Mouse (Mus musculus): ENCODE results near the gene Ess2. TPM values are rescaled to one million over a fixed set of nuclear protein-coding genes. Genes with fewer than 3 reads are reported as not detected.

Ess2 gene
- 26.6 and 29.1 TPM in 2 replicates for polyA plus RNA-seq (2012; rRNA removed; ENCODE audit: low replicate concordance)

DNA sequence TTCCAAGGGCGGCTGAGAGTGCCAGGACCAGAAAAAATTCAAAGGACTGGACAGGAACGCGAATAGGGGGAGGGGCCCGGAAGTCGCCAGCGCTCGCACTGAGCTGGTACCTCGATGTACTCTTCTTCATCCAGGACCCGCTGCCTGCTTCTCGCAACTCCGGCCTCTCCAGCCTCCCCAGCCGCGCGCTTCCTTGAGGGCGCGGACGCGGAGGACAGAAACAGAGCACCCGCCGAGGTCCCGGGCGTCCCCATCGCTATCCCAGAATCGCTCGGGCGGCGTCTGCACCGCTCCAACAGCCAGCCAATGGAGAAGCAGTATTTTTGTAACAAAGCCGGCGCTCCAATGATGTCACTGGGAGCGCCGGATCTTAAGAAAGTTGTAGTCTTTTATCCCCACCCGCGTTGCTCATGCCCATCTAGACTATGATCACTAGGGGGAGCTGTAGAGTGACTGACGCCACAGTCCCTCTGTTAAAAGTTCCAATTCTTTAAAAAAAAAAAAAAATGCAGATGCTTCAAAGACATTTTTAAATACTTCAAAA lies at the start of gene Ess2:
Ess2 (minus strand) TSS at position 297 of the 544 bp plus-strand sequence.

DNA sequence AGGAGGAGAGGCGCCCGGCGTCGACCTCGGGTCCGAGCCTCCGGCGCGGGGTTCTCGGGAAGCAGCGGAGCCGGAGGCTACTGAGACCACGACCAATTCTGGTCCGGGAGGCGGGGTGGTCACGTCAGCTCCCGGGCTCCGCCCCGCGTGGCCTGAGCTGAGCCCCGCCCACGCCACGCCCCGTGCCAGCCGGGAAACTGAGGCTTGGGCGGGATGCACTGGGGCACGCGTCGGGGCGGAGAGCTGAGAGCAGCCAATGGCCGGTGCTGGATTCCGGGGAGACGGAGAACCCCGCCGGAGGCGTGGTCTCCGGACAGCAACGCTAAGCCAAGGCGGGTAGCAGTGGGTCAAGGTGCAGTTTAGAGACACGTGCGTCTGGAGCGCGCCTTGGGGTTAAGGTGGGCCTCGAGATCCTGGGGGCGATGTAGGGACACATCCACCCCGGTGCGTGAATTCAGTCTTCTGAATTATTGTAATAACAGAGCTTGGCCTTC lies 17.0 kb upstream of the Ess2 start, which contains the start of gene Slc25a1:
Slc25a1 (minus strand) TSS at position 133 of the 494 bp plus-strand sequence.

DNA sequence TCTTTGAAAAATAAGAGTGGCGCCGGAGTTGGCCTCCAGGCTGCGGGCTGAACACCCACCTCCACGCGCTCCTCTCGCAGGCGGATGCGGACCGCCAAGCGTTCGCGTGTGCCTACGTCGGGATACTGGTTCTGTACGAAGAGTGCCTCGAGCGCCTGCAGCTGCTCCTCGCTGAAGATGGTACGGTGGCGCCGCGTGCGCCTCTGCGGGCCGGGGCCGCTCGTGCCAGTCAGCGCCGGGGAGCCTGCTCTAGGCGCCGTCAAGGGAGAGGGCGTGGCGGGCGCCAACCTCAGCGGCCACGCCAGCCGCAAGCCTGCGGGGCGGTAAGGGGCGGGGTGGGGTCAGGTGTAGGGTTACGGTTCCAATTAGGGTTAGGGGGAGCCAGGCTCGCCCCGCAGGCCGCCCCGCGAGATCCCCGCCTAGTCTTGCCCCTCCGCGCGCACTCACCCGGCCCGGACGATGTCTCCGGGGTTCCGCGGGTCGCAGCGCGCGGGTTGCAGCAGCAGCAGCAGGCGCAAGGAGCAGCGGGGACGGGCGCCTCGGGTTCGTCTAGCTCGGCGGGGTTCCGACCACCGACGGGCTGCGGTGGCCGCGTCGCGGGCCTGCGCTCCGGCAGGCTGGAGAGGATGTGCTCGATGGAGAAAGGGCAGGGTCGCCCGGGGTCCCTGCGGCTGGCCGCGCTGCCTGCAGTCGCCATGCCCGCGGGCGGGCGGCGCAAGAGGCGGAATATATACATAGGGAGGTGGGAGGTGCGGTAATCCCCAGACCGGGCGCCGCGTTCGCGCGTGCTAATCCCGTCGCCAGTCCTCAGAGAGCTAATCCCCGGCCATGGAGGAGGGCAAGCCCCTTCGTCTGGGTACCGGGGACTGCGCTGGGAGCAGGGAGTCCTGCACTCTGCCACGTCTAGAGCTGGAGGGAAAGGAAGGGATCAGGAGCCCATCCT lies 3.4 kb upstream of the Ess2 start, which contains the start of gene Gsc2:
Gsc2 (minus strand) TSS at position 753 of the 943 bp plus-strand sequence.

DNA sequence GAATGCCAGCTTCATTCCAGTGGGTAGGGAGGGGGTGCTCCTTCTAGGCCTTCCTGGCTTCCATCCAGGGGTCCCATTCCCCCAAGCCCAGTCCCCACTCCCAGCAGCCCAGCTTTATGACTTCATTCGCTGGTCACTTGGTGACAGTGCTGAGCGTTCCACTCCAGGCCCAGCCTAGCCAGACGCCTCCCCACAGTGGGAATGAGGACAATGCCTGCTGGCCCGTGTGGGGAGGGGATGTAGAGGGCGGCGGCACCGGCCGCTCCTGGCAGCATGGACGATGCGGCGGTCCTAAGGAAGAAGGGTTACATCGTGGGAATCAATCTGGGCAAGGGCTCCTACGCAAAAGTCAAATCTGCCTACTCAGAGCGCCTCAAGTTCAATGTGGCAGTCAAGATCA lies 12.7 kb downstream of the Ess2 start, which contains the start of the genes Dgcr2 and Tssk2:
Dgcr2 (minus strand) TSS at position 101 of the 400 bp plus-strand sequence.
Tssk2 (plus strand) TSS at position 176 of the 400 bp plus-strand sequence.

DNA sequence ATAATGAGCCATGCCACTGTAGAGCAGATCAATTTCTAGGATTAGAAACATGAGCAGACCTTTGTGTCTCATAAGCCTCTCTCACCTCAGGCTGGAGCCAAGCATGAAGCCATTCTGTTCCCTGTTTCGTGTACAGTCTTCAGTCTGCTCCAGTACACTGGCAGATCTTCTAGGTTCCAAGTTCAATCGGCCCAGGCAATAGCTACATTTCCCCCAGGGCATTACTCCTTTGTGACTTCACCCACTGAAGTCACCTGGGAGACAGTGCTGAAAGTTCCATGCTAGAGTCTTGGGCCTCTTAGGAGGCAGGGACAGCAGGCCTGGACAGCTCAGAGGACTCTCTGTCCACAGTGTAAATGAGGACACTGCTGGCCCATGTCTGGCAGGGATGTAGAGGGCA lies 17.2 kb downstream of the Ess2 start, which contains the start of gene Tssk1:
Tssk1 (plus strand) TSS at position 301 of the 400 bp plus-strand sequence.

DNA sequence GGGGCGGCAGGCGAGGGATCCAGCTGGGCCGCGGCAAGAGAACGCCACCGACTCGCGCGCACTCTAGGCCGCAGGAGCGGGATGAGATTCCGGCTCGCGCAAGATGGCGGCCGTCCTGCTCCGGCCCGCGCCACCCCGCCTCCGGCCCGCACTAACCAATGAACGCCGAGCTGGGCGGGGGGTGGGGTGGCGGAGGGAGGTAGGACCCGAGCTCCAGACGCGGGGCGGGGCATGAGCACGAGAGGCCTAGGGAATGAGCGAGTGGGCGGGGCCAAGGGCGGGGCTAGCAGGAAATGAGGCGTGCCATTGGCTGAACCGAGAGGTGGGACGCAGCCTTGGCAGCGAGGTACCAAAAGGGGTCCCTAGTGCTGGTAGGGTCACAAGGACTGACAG lies 19.6 kb downstream of the Ess2 start, which contains the start of gene Gm20518:
Gm20518 (minus strand) TSS at position 105 of the 393 bp plus-strand sequence.

Other genes starting within 250 kb of the Ess2 start
- gene Med15, start 178.5 kb downstream of the Ess2 start, polyA plus RNA-seq (2012; rRNA removed; ENCODE audit: low replicate concordance) = 78.1 and 93.2 TPM in 2 replicates
- gene Klhl22, start 151.7 kb downstream of the Ess2 start, polyA plus RNA-seq (2012; rRNA removed; ENCODE audit: low replicate concordance) = 91.2 and 128 TPM in 2 replicates
- gene Scarf2, start 114.1 kb downstream of the Ess2 start, polyA plus RNA-seq (2012; rRNA removed; ENCODE audit: low replicate concordance) = 26.1 and 146 TPM in 2 replicates
- 0.06 TPM in 1 of 2 replicates, not detected in the other for gene B830017H08Rik, start 78.2 kb downstream of the Ess2 start, polyA plus RNA-seq (2012; rRNA removed; ENCODE audit: low replicate concordance)
- gene Car15, start 73.0 kb downstream of the Ess2 start, polyA plus RNA-seq (2012; rRNA removed; ENCODE audit: low replicate concordance) = 4.0 and 5.8 TPM in 2 replicates
- gene Gm20518, start 19.7 kb downstream of the Ess2 start, polyA plus RNA-seq (2012; rRNA removed; ENCODE audit: low replicate concordance) = 0.66 and 1.6 TPM in 2 replicates
- gene Tssk1, start 17.1 kb downstream of the Ess2 start, polyA plus RNA-seq (2012; rRNA removed; ENCODE audit: low replicate concordance) = 0.14 and 0.16 TPM in 2 replicates
- 101 and 165 TPM in 2 replicates for gene Dgcr2, start 12.8 kb downstream of the Ess2 start, polyA plus RNA-seq (2012; rRNA removed; ENCODE audit: low replicate concordance)
- not detected in 2 replicates for gene Tssk2, start 12.7 kb downstream of the Ess2 start, polyA plus RNA-seq (2012; rRNA removed; ENCODE audit: low replicate concordance)
- gene Gsc2, start 3.7 kb upstream of the Ess2 start, polyA plus RNA-seq (2012; rRNA removed; ENCODE audit: low replicate concordance) = not detected in 2 replicates
- gene Slc25a1, start 16.9 kb upstream of the Ess2 start, polyA plus RNA-seq (2012; rRNA removed; ENCODE audit: low replicate concordance) = 860 and 1,002 TPM in 2 replicates
- not detected in 2 replicates for gene Vpreb2, start 69.1 kb upstream of the Ess2 start, polyA plus RNA-seq (2012; rRNA removed; ENCODE audit: low replicate concordance)
- gene Dgcr6, start 141.5 kb upstream of the Ess2 start, polyA plus RNA-seq (2012; rRNA removed; ENCODE audit: low replicate concordance) = 88.4 and 98.1 TPM in 2 replicates
- gene Prodh, start 178.9 kb upstream of the Ess2 start, polyA plus RNA-seq (2012; rRNA removed; ENCODE audit: low replicate concordance) = 38.0 and 55.1 TPM in 2 replicates
- 1.0 and 6.5 TPM in 2 replicates for gene Rtn4r, start 216.3 kb upstream of the Ess2 start, polyA plus RNA-seq (2012; rRNA removed; ENCODE audit: low replicate concordance)

All from subcutaneous adipose tissue, adult 2 months (tissue).